Mouse (Mus musculus) G1E (cell line): ENCODE measurements around the gene Kmo.

Experiments
- CTCF ChIP-seq: IDR thresholded peaks from 2 replicates; pipeline ENCODE4 v1.5.1; 2012; ENCODE audit warnings: low read depth, low read length, inconsistent platforms, mixed read lengths
- POLR2AphosphoS5 ChIP-seq: IDR thresholded peaks from 2 replicates; pipeline ENCODE4 v1.6.1; 2012; ENCODE audit warnings: low read depth, low read length, inconsistent platforms; ENCODE audit not compliant: insufficient replicate concordance

- TF ChIP-seq CTCF (no peak), POLR2AphosphoS5 (no peak)
Observed at GRCm38 (mm10) chr1:175677459-175677858, 57.3 kb downstream of the Kmo start.
